Mouse (Mus musculus) retina, adult 2 months (tissue): Measurements from ENCODE around the gene Efcc1.
"Not testable (repeated sequence)": the region's sequence is repeated elsewhere in the genome, so short reads cannot be mapped to it uniquely, and the experiment has no call there.

Source experiments
- DNase-seq: peaks from one replicate; pipeline ENCODE4 v3.0.0-alpha.2; 2012; ENCODE audit warnings: low read depth, low spot score

Efcc1 gene

DNA sequence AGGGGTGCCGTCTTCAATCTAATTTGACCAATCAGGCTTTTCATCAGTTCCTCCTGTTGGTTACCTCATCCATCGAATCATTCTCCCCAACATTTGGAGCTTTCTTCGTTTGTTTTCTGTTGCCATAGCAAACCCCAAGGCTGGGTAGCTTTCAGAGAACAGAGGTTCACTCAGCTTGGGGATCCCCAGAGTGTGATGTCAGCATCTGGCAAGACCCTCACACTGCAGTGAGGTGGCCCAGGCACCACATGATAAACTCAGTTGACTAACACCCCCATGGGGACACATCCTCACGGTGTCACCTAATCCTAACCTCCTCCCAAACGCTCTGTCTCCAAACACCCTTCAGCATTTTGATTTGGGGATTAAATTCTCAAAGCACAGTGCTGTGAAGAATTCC lies 12.6 kb downstream of the Efcc1 start:
- no peak for DNase-seq

DNA sequence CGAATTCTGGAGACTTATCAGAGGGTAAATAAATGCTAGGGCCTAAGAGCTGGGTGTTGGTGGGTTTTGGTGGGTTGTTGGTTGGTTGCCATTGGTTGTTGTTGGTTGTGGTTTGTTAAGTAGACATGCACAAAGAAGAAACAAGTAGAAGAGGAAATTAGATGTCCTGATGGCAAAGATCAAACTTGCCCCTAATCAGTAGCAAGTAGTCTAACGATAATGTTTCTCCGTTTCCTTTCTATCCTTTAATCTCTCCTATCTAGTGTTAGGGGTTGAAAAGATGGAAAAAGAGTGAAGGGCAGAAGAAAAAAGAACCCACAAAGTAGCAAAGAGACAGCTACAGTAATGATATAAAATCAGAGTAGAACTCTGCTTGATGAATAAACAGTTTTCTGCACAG lies 14.0 kb downstream of the Efcc1 start:
- no peak for DNase-seq

DNA sequence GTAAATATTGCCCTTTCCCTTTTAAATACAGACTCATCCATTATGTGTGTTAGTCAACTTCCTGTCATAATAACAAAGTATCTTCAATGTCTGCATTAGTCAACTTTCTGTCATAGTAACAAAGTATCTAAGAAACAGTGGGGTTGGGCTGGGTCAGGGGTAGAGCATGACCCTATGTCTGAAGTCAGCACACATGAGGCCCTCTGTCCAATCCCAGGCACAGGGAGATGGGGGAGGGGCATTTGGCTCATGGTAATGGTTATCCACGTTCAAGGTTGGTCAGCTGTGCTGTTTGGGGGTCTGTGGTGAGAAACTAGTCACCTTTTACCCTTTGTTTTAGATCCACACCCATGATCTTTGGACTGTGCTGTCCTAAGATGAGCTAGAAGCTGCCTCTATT lies 14.6 kb downstream of the Efcc1 start:
- no peak for DNase-seq

DNA sequence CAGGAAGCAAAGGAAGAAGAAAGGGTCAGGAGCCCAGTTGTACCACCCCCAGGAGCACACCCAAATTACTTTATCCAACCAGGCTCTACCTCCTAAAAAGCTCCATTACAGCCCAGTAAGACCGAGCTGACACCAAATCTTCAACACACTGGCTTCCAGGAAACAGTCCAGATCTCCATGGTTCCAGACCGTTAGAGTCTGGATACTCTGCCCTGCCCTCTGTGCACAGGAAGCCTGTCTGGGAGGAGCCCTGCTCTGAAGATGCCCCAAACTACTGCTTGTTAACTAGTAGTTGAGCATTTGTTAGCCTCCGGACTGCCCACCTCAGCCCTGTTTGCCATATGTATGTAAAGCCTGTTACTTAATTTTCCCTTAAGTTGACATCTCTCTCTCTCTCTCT lies 15.4 kb downstream of the Efcc1 start:
- no peak for DNase-seq

DNA sequence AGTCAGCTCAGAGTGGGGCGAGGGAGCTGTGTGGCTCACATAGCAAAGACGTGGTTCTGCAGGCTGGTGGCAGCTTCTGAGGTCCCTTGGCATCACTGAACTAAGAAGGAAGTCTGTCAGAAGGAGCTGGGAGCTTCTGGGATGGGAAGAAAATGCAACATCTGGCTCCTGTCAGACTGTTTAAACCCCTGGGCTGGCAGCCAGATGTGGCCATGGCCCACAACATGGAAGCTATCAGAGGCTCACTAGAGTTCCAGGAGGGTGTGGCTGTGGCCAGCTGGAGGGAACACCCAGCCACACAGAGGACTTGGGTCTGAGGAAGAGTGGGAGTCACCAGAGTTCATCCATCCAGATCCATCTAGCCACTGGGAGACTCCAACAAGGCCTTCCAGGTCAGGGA lies 16.2 kb downstream of the Efcc1 start:
- no peak for DNase-seq

DNA sequence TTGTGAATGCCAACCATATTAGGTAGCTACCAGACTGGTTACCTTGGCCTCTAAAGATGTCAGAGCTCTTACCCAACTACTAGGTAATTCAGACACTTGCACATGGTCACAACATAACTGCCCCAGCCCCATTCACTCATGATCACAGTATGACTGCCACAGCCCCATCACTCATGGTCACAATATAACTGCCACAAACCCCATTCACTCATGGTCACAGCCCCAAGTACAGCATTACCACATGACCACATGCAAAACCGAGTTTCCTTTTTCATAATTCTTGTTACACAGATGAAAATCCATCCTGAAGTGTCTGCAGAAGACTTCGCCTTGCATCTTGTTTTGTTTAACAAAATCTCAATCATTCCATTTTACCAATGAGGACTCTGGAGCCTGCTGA lies 17.4 kb downstream of the Efcc1 start:
- no peak for DNase-seq

DNA sequence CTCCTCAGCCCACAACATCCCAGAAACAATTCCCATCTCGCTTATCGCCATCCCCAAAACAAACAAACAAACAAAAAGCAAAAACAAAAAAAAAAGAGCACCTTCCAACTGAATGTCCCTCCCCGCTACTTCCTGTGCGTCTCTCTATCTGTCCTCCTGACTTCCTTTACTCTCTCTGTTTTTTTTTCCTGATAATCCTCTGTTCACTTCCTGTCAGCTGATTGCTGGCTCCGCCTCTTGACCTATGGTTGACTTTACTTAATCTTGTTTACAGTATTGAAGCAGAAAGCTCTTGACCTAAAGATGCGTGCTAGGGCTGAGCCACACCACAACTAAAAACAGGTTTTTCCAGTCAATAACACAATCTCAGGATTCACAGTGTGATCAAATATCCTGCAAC lies 17.9 kb downstream of the Efcc1 start:
- no peak for DNase-seq

DNA sequence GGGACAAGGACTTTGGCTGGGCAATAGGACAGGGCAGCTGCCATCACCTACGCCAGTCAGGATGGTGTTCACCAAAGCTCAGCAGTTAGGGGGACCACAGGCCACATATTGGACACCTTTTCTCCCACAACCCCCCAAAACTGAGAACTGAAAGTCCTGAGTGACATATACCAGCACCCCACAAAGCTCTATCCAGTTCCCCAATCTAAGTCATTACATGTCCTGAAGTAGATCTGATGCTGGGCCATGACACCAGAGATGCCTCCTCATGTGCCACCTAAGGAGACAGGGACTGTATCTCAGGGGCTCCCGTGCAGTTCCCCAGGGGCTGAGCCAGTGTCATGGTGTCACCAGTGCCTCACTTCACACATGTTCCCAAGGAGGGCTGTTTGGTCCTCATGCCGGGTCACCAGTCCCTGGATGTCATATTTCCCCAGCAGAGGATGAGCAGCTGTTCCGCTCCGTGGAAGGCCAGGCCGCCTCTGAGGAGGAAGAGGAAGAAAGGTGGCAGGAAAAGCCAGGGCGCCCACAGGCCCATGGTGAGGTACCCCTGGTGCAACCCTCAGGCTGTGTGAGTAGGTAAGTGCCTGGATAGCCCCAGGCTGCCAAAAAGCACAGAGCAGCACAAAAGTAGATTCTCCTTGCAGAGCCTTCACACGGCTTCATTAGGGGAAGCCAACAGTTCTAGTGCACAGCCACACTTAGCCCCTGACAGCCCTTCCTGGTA lies 19.7 kb downstream of the Efcc1 start:
- DNase-seq: no peak

DNA sequence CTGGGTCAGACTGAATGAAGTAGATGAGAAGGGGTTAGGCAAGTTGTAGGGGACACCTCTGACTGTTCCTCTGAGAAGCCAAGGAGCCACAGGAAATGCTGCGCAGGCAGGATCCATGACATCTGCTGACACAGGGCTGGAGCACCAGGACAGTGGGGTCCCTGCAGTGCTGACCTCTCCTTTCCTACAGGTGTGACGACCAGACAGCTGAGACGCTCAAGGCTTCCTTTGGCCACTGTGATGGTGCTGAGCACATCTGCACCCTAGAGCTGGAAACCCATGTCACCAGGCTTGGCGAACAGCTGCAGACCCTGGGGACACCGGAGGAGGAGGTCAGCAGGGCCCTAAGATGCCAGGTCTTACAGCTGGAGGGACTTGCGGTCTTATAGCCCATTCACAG lies 20.9 kb downstream of the Efcc1 start:
- no peak for DNase-seq

DNA sequence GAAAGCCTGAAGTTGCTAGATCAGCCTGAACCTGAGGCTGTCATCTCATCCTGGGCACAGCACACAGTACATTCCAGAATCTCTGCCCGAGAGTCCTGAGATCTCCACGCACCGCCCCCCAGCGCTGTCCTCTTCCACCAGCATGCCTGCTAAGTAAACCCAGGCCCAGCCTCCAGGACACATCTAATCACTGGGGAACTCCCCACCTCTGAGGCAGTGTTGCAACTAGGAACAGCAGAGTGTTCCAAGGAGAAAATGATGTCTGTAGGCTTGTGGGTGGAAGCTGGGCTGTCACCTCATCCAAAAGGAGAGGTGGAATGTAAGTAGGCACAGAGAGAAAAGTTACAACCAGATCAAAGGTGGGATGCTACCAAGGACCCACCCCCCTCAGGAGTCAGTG lies 24.5 kb downstream of the Efcc1 start:
- no peak for DNase-seq

DNA sequence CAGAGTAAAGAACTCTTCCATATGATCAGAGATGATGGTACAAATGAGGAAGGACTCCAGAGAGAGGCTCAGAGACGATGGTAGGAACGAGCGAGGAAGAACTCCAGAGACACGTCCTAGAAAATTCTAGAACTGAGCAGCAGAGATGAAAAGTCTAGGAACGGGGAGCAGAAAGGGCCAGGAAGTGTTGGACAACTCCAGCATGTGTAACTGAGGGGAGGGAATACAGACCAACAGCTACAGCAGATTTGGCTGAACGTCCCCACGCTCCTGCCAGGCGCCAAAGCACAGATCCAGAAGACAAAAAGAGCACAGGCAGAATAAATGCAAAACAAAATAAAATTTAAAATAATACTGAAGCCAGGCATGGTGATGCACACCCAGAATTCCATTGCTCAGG lies 26.2 kb downstream of the Efcc1 start:
- DNase-seq: no peak

DNA sequence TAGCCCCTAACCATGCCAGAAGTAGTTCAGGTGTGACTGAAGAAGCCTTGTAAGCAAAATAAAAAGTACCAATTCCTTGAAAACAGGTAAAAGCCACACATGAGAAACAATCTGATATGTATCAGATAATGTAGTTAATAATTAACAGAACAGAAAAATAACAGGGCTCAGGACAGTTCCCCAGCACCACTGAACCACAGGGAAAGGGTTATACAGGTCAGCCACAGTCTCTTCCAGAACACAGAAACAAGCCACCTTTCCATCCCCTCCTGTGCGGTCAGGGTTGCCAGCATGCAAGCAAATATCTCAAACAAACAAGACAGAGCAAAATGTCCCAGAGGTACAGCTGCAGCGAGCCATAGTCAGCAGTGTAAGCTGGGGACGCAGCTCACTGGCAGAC lies 28.7 kb downstream of the Efcc1 start:
- no peak for DNase-seq

DNA sequence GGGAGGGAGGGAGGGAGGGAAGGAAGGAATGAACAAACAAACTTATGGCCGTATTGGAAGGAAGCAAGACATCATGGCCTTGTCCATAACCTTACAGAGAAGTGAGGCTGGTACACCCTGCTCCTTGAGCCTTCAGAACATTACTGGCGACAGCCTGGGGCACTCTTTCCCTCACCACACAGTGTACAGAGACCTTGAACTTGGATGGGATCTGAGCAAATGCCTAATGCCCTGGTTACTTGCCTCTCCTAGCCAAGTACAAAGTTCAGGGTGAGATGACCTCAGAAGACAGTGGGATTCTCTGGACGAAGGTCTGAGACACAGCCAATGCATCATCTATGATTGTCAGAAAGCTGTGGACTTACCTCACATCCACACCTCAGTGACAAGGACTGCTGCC lies 29.2 kb downstream of the Efcc1 start:
- no peak for DNase-seq

DNA sequence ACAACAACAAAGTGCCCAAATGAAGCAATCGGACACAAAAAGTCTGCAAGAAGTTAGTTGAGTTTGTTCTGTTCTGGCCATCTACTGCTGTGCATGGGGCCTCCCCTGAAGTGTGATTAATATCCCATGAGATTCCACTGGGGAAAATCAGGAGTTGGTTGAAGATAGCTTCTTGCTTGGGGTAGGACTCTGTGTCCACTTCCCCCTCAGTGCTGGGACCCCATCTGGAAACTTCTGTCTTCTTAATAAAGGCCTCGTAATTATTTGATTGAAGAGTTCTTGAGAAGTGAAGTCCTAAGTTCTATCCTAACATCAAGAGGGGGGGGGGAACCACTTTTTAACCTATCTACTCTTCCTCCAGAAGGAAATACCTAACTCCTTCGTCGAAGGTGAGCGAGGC lies 31.5 kb downstream of the Efcc1 start:
- DNase-seq: no peak

DNA sequence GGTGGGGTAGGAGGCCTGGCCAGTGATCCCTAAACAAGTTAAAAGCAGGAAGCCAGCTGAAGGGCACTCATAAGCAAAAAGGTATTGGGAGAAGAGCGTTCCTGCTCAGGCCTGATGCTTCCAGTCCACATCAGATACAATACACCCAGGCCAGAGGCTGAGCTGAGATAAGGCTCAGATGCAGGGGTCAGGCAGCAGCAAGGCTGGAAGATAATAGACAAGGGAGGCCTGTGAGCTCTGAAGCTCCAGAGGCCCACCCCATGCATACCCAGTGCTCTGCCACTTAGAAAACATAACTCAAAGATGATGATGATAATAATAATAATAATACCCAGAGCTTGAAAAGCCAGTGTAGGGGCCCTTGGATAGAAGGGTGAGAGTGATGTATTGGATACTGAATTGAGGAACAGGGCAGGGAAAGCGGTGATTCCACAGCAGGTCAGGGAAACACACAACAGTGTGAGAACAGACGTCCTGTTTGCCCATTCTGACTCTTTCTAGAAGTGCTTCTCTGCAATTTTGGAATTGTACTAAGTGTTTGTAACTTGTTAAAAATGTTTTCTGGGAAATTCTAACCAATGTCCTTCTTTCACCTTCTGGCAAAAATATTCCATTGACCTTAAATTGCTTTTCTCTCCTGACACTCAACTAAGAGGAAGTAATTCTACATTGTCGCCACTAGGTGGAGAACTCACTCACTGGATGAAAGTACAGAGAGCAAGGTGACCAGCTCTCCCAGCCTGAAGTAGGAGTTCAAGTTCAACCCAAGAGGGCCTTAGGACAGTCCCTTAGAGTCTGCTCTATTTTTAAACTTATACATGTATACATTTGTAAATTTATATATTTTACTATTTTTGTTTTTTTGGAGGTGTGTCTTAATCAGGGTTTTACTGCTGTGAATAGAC lies 33.0 kb downstream of the Efcc1 start:
- DNase-seq: no peak

DNA sequence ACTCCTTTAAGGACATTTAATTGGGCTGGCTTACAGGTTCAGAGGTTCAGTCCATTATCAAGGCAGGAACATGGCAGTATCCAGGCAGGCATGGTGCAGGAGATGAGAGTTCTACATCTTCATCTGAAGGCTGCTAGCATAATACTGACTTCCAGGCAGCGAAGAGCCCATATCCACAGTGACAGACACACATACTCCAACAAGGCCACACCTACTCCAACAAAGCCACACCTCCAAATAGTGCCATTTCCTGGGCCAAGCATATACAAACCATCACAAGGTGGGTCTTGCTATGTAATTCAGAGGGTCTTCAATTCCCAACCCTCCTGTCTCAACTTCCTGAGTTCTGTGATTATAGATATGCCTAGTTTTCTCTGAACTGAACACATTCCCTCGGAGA lies 33.6 kb downstream of the Efcc1 start:
- DNase-seq: not testable (repeated sequence)

DNA sequence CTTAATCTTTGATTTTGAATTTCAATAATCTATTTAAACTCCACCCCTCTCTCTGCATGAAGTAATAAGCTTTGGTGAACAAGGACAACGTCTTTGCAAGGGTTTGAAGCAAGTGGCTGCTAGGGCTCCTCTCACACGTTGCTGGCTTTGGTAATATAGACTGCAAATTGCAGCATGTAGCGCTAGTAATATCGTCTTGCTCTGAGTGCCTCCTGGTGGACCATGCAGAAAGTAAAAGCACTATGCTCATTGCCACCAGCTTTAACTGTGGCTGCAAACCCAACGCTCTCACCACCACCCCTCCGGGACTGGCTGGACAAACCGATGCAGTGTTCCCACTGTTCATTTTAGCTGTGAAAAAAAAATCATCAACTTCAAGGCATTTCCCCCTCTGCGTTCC lies 40.0 kb downstream of the Efcc1 start:
- no peak for DNase-seq

DNA sequence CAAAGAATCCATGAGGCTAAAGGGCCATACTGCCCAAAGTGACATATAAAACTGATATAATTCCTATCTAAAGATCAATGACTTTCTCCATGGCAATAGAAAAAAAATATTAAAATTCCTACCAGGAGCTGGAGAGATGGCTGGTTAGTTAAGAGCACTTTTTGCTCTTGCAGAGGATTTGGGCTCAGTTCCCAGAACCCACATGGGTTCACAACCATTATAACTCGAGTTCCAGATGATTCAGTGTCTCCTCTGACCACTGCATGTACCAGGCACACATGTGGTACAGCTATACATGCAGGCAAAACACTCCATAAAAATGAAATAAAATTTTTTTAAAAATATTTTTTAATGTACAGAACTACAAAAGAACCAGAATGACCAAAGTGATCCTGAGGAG lies 43.8 kb downstream of the Efcc1 start:
- DNase-seq: no peak

DNA sequence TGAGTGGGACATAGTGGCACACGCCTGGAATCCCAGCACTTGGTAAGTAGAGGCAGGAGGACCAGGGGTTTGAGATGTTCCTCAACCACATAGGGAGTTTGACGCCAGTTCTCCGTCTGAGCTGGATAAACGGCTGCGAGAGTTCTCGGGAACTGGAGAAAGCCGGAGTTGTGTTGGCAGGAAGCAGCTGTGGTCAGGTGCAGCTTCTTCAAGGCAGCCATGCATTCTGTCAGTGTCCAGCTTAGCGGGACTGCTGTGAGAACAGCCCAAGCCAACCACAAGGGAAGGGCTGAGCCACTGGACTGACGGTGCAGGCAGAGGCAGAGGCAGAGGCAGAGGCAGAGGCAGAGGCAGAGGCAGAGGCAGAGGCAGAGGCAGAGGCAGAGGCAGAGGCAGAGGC lies 44.2 kb downstream of the Efcc1 start:
- no peak for DNase-seq

DNA sequence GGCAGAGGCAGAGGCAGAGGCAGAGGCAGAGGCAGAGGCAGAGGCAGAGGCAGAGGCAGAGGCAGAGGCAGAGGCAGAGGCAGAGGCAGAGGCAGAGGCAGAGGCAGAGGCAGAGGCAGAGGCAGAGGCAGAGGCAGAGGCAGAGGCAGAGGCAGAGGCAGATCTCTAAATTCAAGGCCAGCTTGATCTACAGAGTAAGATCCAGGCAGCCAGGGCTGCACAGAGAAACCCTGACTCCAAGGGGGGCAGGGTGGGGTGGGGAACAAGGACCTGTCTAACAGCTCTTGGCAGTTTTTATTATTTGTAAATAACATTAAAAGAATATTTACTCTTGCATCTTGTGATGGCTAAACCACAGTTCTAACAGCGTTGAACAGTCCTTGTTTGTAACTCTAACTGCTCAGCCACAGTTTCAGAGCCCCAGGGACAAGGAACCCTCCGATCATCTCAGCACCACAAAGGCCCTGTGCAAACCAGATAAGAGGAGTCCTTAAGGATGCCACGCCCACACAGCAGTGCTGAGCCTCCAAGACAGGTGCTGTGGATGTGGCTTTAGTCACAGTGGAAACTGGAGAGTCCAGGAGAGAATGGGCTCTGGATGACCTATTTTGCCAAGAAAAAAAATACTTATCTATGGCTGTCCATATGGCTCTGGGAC lies 45.0 kb downstream of the Efcc1 start:
- DNase-seq: no peak

DNA sequence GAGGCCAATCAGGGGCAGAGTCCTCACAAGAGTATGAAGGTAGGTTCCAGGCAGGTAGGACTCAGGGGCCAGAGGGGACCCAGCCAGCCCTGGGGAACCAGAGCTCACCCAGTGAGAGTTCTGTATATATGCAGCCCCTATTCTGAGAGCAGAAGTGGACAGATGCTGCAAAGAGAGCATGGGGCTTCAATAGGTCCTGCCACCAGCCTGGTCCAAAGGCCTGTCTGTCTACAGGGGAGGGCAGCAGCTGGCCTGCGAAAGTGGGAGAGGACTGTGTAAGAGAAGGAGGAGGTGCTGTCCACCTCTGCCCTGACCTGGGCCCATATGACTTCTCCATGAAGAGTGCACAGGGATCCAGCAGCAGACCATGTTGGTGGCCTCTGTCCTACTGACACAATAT lies 46.0 kb downstream of the Efcc1 start:
- DNase-seq: no peak

DNA sequence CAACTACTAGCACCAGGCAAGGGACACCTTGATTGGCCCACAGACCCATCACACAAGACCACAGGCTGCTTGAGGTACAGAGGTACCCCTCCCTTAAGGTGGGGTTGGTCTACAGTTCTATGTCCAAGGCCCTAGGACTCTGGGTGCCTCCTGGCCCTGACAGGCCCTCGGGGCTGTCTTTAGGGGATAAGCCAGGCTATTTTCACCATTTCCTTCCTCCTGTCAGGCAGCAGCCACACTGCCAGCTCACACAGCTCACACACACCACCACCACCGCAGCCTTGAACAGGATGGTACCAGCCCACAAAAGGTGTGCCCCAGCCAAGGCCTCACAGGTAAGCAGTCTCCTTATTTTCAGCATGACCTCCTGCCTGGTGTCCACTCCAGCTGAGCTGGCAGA lies 47.2 kb downstream of the Efcc1 start, which contains the start of gene Gp9:
Gene Gp9, plus strand, starts transcription at position 231 of the 400 bp plus-strand sequence.
- no peak for DNase-seq
